Mouse (Mus musculus): ENCODE results near the gene Bcl2l13.

GRCm38 (mm10) chr6:120932597-120932996 is 96.6 kb downstream of the Bcl2l13 start:
- TF ChIP-seq TAL1 (IDR thresholded peaks at IDR 0.05; ENCODE audit: low read length) (no peak), GATA1 (IDR thresholded peaks at IDR 0.05; ENCODE audit: low read length) (no peak)

Data from erythroblast, embryonic 14.5 days (primary cell).